Mouse (Mus musculus) hindbrain, embryonic 13.5 days (tissue): ENCODE results near the gene Rdh7. TPM values are rescaled to one million over a fixed set of nuclear protein-coding genes. Genes with fewer than 3 reads are reported as not detected.
"Not testable (repeated sequence)": the region's sequence is repeated elsewhere in the genome, so short reads cannot be mapped to it uniquely, and the experiment has no call there.

ENCODE experiments used
- ATAC-seq: fragments of 200-750 bp; cut with Nextera tagmentation; 2 replicates; pipeline ENCODE4 v1.8.0; 2017; ENCODE audit warnings: moderate TSS enrichment; ENCODE audit not compliant: low FRiP score
- H3K27ac ChIP-seq: fragments of 300-500 bp; sonication (generic); 2 replicates; pipeline ENCODE4 v1.5.1; 2015; ENCODE audit warnings: inconsistent platforms, mild to moderate bottlenecking, moderate library complexity
- H3K27me3 ChIP-seq: fragments of 300-500 bp; sonication (generic); 2 replicates; pipeline ENCODE4 v1.6.1; 2015; ENCODE audit warnings: mild to moderate bottlenecking, inconsistent platforms
- H3K36me3 ChIP-seq: fragments of 300-500 bp; sonication (generic); 2 replicates; pipeline ENCODE4 v1.6.1; 2015; ENCODE audit warnings: mild to moderate bottlenecking, inconsistent platforms
- H3K4me1 ChIP-seq: fragments of 300-500 bp; sonication (generic); replicated peaks from 2 replicates; pipeline ENCODE4 v1.6.1; 2015; ENCODE audit warnings: inconsistent platforms
- H3K4me2 ChIP-seq: fragments of 300-500 bp; sonication (generic); 2 replicates; pipeline ENCODE4 v1.6.1; 2015; ENCODE audit warnings: inconsistent platforms, mild to moderate bottlenecking, moderate library complexity
- H3K4me3 ChIP-seq: fragments of 300-500 bp; sonication (generic); 2 replicates; pipeline ENCODE4 v1.5.1; 2015; ENCODE audit warnings: mild to moderate bottlenecking, inconsistent platforms
- H3K9ac ChIP-seq: fragments of 300-500 bp; sonication (generic); 2 replicates; pipeline ENCODE4 v1.6.1; 2015; ENCODE audit warnings: mild to moderate bottlenecking, inconsistent platforms
- H3K9me3 ChIP-seq: fragments of 300-500 bp; sonication (generic); 2 replicates; pipeline ENCODE4 v1.6.1; 2016; ENCODE audit warnings: inconsistent platforms
- WGBS: fragments of 180-500 bp; shearing (Covaris S2); methylation state at CpG from one replicate; pipeline ENCODE4 v1.1.7; 2015; 5-methylcytosine and 5-hydroxymethylcytosine counted together
- polyA plus RNA-seq: library from polyadenylated mRNA; unstranded; fragments of >200 nt; fragmentation: Nextera tagmentation; extraction: Ambion mirVana; gene quantifications from 2 replicates; pipeline ENCODE4 v1.2.1, GENCODE M21; 2015

The Rdh7 gene
- polyA plus RNA-seq, 1 experiment from 2014 or later = not detected

DNA sequence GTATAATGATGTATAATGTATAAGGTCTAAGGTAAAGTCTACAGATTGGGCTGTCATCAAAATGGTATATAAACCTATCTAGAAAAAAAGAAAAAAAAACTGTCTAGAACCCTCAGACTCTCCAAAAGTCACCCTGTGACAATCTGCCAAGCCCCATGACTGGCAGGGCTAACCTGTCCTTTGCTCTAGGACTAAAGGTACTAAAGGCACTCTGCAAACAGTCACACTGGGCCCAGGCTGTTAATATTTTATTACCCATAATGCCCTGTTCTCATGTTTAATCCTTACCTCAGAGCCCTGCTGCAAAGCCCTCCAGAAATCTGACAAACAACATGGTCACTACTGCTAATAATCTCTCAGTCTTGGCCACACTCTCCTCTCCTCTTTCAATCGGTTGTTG is 2.1 kb downstream of the Rdh7 start:
- Histone ChIP-seq H3K9me3 (no peaks in the 10 kb centered on the region), H3K4me2 (no peak overlapping the region)
- no peak for ATAC-seq

DNA sequence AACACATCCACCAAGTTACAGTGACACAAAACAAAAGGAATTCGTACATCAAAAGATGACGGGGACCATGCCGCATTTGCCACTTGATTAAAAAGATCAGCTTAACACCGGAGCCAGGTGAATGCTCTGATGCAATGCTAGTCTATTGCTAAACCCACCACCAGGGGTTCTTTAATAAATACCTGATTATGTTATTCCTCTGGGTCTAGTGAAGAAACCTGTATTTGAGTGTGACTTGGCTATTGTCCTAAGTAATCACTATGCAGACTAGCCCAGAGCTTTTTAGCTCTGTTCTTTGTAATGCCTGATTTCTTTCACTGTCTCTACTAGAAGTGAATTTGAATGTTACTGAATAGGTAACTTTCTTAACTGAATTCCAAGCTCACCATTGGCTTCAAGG is 7.6 kb downstream of the Rdh7 start:
- 83% methylated on average over 4 of the region's 4 CpGs for WGBS
- no peaks in the 10 kb centered on the region for H3K27me3 ChIP-seq
- H3K4me1 ChIP-seq = no peaks in the 10 kb centered on the region
- no peak overlapping the region for H3K4me3 ChIP-seq
- ATAC-seq = no peak
- H3K4me2 ChIP-seq = no peak overlapping the region
- H3K27ac ChIP-seq = no peak overlapping the region
- no peaks in the 10 kb centered on the region for H3K36me3 ChIP-seq
- H3K9ac ChIP-seq = no peak overlapping the region
- no peaks in the 10 kb centered on the region for H3K9me3 ChIP-seq

More for the DNA sequence above, 2.1 kb downstream of the Rdh7 start:
- 84% methylated on average over 1 of the region's 1 CpGs for WGBS
- Histone ChIP-seq H3K4me3 (no peak overlapping the region), H3K27me3 (no peaks in the 10 kb centered on the region), H3K4me1 (0 out of 2 replicates have a peak, but pooled peaks cover 4% of the 10 kb centered on the region), H3K36me3 (no peaks in the 10 kb centered on the region), H3K9ac (no peak overlapping the region), H3K27ac (no peak overlapping the region)

DNA sequence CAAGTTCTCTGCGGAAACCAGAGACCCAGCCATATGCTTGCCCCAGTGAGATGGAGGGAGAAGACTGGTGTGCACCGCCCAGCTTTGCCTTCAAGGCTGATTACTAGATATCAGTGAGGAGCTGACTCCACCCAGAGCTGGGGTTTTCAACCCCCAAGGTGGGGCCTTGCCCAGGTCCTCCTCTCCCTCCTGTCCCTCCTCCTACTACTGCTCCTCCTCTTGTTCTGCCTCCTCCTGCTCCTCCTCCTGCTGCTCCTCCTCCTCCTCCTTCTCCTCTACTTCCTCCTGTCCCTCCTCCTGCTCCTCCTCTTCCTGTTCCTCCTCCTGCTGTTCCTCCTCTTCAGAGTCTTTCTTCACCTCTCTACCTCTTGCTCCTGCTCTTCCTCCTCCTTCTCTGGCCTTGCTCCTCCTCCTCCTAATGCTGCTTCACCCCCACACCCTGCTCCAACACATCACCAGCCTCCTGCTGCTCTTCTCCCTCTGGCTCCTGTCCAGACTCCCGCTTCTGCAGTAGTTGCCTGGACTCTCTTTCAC is 9.4 kb downstream of the Rdh7 start:
- Histone ChIP-seq H3K36me3 (no peaks in the 10 kb centered on the region), H3K4me3 (no peak overlapping the region), H3K27ac (no peak overlapping the region), H3K9me3 (no peaks in the 10 kb centered on the region), H3K9ac (no peak overlapping the region), H3K4me2 (no peak overlapping the region), H3K27me3 (no peaks in the 10 kb centered on the region), H3K4me1 (no peaks in the 10 kb centered on the region)
- ATAC-seq = no peak
- WGBS = 88% methylated on average over 3 of the region's 3 CpGs

DNA sequence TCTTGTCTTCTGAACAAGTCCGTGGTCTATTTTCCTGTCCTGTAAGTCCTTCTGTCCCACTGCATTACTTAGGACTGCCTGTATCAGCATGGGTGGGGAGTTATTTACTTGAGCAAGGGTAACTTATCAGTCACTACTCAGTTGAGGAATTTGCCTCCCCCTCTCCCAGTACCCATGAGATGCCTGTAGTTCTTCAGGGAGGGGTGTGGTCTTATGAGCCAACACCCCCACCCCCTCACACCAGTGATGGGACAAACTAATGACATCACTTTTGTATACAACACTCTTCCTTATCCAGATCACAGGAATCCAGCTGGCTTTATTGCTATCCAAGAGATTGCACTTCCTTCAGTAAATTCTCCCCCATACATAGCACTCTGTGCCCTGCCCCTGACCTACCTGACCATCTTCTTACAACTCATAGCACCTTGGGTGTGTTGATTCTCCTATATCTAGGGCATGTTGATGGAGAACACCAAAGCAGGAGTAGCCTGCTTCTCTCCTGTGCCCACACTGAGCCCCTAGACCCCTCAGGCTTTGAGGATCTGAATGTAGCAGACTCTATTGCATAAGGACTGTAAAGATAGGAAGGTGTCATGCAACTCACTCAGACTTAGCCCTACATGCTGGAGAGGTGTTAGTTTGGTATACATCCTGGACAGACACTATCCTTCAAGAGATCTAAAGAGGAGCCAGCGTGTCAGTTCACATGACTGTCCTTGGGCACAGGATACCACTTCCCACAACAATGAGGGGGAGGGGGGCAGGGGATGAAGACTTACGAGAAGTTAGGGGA is 10.2 kb downstream of the Rdh7 start:
- WGBS = 82% methylated on average over 3 of the region's 3 CpGs
- ATAC-seq = no peak
- H3K9ac ChIP-seq = no peak overlapping the region
- H3K9me3 ChIP-seq = no peaks in the 10 kb centered on the region
- no peaks in the 10 kb centered on the region for H3K36me3 ChIP-seq
- H3K4me3 ChIP-seq = no peak overlapping the region
- no peaks in the 10 kb centered on the region for H3K27me3 ChIP-seq
- no peaks in the 10 kb centered on the region for H3K4me1 ChIP-seq
- H3K4me2 ChIP-seq = no peak overlapping the region
- H3K27ac ChIP-seq = no peak overlapping the region

DNA sequence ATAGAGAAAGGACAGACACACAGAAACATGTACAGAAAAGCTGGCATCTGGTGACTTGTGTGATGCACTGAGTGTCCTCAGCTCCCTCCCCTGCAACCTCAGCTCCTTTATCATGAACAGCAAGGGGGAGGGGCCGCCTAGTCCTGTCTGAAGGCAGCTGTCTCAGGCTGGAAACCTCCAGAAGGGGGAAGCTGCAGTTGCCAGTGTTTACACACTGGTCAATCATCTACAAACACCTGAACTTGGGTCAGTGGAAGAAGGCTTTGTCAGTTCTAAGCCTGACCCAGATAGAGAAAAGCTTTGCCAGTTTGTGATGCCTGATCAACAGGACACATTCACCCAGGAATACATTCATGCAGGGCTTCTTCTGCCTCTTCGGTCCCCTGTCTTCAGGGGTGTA is 10.9 kb downstream of the Rdh7 start:
- Histone ChIP-seq H3K4me1 (no peaks in the 10 kb centered on the region), H3K27me3 (no peaks in the 10 kb centered on the region), H3K27ac (no peak overlapping the region), H3K9me3 (no peaks in the 10 kb centered on the region), H3K36me3 (no peaks in the 10 kb centered on the region), H3K4me2 (no peak overlapping the region), H3K4me3 (no peak overlapping the region), H3K9ac (no peak overlapping the region)
- WGBS = 55% methylated on average over 2 of the region's 2 CpGs
- no peak for ATAC-seq

DNA sequence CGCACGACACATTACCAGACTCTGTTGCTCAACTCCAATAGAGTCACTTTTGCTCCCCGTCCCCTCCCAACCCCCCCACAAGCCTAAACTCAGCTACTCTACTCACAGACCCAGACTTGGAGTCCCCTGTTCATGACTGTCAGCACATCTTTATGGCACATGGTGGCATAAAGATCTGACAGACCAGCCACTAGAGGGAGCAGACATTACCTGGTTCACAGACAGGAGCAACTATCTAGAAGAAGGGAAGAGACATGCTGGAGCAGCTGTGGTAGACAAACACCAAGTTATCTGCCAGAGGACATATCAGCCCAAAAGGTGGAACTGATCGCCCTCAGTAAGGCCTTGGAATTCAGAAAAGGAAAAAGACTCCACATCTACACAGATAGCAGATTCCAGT is 16.1 kb downstream of the Rdh7 start:
- no peak for ATAC-seq
- no peak overlapping the region for H3K9ac ChIP-seq
- H3K9me3 ChIP-seq = 0 out of 2 replicates have a peak, but pooled peaks cover 7% of the 10 kb centered on the region
- no peaks in the 10 kb centered on the region for H3K27me3 ChIP-seq
- 73% methylated on average over 4 of the region's 4 CpGs for WGBS
- H3K4me1 ChIP-seq = no peaks in the 10 kb centered on the region
- H3K4me3 ChIP-seq = no peak overlapping the region
- no peaks in the 10 kb centered on the region for H3K36me3 ChIP-seq
- no peak overlapping the region for H3K27ac ChIP-seq
- H3K4me2 ChIP-seq = no peak overlapping the region

DNA sequence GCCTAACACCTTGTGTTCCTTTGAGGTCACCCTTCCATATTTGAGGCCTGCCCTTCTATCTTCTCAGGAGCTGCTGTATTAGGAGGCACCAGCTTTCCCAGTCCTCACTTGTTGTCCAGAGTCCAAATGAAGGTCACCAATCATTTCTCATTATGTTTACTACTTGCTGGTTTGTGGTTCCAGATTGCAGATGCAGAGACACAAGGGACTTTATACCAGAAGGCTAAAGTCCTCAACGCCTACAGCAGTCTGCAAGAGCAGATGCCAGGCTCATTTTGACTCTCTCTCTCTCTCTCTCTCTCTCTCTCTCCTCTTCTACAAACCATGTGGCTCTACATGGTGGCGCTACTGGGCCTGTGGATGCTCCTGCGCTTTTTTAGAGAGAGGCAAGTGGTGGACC is 22.4 kb downstream of the Rdh7 start, which contains the start of gene Rdh16f2:
Gene Rdh16f2 (plus strand): TSS at position 243 of the 400 bp plus-strand sequence.
- Histone ChIP-seq H3K4me1 (no peaks in the 10 kb centered on the region), H3K27me3 (no peaks in the 10 kb centered on the region), H3K27ac (no peak within 1 kb of the TSS), H3K4me3 (no peak within 1 kb of the TSS), H3K9ac (no peak within 1 kb of the TSS), H3K4me2 (no peak within 1 kb of the TSS), H3K9me3 (0 out of 2 replicates have a peak, but pooled peaks cover 7% of the 10 kb centered on the region), H3K36me3 (no peaks in the 10 kb centered on the region)
- ATAC-seq = no peak
- WGBS = 83% methylated on average over 3 of the region's 3 CpGs

DNA sequence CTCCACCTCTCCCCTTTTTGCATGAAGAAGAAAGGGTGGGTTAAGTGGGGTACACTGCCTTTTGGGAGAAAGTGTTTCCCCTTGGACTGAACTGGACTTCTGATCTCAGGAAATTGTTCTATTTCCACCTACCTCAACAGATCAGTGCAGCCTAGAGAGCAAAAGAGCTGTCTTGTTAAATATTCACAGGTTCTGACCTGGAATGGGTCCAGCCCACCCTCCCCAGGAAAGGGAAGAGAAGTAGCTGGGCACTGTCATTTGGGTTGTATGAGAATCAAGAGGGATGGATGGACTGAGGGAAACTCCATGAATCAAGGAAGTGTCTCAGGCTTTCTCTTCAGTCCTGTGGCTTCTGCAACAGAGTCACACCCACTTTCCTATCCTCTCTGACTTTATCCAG is 23.7 kb downstream of the Rdh7 start:
- Histone ChIP-seq H3K27me3 (no peaks in the 10 kb centered on the region), H3K9me3 (no peaks in the 10 kb centered on the region), H3K36me3 (no peaks in the 10 kb centered on the region), H3K9ac (no peak overlapping the region), H3K4me3 (no peak overlapping the region), H3K27ac (no peak overlapping the region), H3K4me2 (no peak overlapping the region), H3K4me1 (no peaks in the 10 kb centered on the region)
- no peak for ATAC-seq

DNA sequence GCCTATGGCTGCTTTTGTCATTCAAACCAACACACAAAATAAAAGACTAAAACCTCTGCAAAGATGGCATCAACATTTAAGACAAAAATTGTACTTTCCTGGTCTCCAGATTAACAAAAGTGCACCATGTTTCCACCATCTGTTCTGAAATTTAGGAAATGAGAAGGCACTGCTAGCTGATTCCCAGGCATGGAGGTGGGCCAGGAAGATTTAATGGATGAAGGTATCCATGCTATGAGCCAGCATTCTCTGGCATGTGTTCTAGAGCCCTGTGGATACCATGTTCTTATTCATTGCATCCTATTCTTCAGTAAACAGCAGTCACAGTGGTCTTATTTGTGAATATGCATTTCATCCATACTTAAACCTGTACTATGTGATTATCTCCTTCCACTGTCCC is 32.2 kb downstream of the Rdh7 start:
- Histone ChIP-seq H3K27ac (no peak overlapping the region), H3K4me2 (no peak overlapping the region), H3K27me3 (no peaks in the 10 kb centered on the region), H3K36me3 (no peaks in the 10 kb centered on the region), H3K9me3 (no peaks in the 10 kb centered on the region), H3K4me3 (no peak overlapping the region), H3K4me1 (no peaks in the 10 kb centered on the region), H3K9ac (no peak overlapping the region)
- no peak for ATAC-seq

DNA sequence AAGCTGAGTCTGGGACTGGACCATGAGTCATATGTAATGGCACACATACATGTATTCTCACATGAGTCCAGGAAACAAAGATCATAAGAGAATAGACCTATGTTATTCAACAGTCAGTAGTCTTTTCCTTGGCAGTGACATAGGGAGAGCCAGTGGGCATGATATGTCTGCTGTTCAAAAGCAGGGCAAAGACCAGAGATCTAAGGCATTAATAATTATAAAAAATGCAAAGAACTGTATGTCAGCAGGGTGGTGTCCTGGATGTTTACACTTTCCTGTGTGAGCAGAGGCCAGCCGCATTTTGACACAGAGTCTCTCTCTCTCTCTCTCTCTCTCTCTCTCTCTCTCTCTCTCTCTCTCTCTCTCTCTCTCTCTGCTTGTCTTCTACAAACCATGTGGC is 39.0 kb downstream of the Rdh7 start, which contains the start of gene Rdh19:
Gene Rdh19 (plus strand): TSS at position 301 of the 400 bp plus-strand sequence.
- Histone ChIP-seq H3K27ac (no peak within 1 kb of the TSS), H3K36me3 (no peaks in the 10 kb centered on the region), H3K9ac (no peak within 1 kb of the TSS), H3K4me3 (no peak within 1 kb of the TSS), H3K4me2 (no peak within 1 kb of the TSS), H3K27me3 (no peaks in the 10 kb centered on the region), H3K9me3 (no peaks in the 10 kb centered on the region), H3K4me1 (no peaks in the 10 kb centered on the region)
- WGBS = 100% methylated on average over 1 of the region's 1 CpGs
- no peak for ATAC-seq

DNA sequence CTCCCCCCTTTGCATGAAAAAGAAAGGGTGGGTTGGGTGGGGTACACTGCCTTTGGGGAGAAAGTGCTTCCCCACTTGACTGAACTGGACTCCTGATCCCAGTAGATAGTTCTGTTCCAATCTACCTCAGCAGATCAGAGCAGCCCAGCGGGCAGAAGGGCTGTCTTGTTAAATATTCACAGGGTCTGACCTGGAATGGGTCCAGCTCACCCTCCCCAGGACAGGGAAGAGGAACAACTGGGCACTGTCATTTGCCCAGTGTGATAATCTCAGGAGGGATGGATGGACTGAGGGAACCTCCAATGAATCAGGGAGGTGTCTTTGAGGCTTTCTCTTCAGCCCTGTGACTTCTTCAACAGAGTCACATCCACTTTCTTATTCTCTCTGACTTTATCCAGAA is 40.5 kb downstream of the Rdh7 start:
- Histone ChIP-seq H3K4me3 (no peak overlapping the region), H3K4me1 (no peaks in the 10 kb centered on the region), H3K4me2 (no peak overlapping the region), H3K9me3 (no peaks in the 10 kb centered on the region), H3K27ac (no peak overlapping the region), H3K36me3 (no peaks in the 10 kb centered on the region), H3K9ac (no peak overlapping the region), H3K27me3 (no peaks in the 10 kb centered on the region)
- ATAC-seq = no peak
- 82% methylated on average over 1 of the region's 1 CpGs for WGBS

DNA sequence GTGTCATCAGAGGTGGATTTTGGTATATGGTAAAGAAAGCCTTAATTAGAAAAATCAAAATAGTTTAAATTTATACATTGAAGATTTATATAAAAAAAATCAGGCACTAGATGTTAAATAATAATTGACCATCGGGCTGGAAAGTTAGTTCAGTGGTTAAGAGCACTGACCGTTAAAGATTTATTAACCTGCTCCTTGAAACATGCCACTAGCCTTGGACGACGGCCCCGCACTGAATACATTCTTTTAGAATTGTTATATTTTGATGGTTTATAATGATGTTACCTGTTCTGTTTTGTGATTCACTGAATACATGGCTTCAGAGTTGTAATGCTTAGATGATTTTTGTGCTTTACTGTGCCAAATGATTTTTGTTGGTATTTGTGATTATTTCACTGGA is 42.7 kb downstream of the Rdh7 start:
- H3K27me3 ChIP-seq, H3K36me3 ChIP-seq, H3K4me1 ChIP-seq, H3K4me3 ChIP-seq, H3K27ac ChIP-seq, H3K9me3 ChIP-seq, H3K9ac ChIP-seq, ATAC-seq, H3K4me2 ChIP-seq: not testable (repeated sequence)
- 93% methylated on average over 5 of the region's 5 CpGs for WGBS

DNA sequence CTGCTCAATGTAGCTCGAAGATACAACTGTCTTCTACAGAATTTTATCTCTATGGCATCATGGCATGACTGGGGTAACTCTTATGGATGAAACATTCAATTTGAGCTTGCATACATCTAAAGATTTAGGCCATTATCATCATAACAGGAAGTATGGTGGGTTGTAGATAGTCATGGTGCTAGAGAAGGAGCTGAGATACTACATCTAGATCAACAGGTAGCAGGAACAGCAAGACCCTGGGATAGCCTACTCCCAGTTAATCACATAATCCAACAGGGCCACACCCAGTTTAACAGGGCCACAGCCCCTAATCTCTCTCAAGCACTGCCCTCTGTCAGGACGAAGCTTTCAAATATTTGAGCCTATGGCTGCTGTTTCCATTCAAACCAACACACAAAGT is 47.8 kb downstream of the Rdh7 start:
- peaks cover 6% of the 10 kb centered on the region; the same call in 1 of the 2 replicates for H3K9me3 ChIP-seq
- 78% methylated on average over 2 of the region's 2 CpGs for WGBS
- H3K4me2 ChIP-seq = no peak overlapping the region
- no peak overlapping the region for H3K27ac ChIP-seq
- no peaks in the 10 kb centered on the region for H3K27me3 ChIP-seq
- H3K9ac ChIP-seq = no peak overlapping the region
- no peaks in the 10 kb centered on the region for H3K36me3 ChIP-seq
- no peak for ATAC-seq
- H3K4me3 ChIP-seq = no peak overlapping the region
- H3K4me1 ChIP-seq = no peaks in the 10 kb centered on the region
